Mouse (Mus musculus) spleen, adult 2 months (tissue): ENCODE measurements around the gene Paf1. TPM values are rescaled to one million over a fixed set of nuclear protein-coding genes. Genes with fewer than 3 reads are reported as not detected.

Experiments used
- DNase-seq, 2 experiments: peaks; one replicate each; pipeline versions ENCODE4 v3.0.0 to v3.0.0-alpha.2; 2012 to 2021; ENCODE audit warnings: low spot score in 2 of 2, low read depth in 1 of 2
- H3K27ac ChIP-seq: fragments of 200-500 bp; 2 replicates; pipeline ENCODE4 v1.5.1; 2012; ENCODE audit warnings: low read length, inconsistent platforms; ENCODE audit not compliant: insufficient read depth
- H3K27me3 ChIP-seq: fragments of 200-500 bp; 2 replicates; pipeline ENCODE4 v1.6.1; 2012; ENCODE audit warnings: mild to moderate bottlenecking, moderate library complexity, low read length, inconsistent platforms; ENCODE audit not compliant: control insufficient read depth, insufficient read depth
- H3K36me3 ChIP-seq: fragments of 200-500 bp; 2 replicates; pipeline ENCODE4 v1.6.1; 2012; ENCODE audit warnings: mild to moderate bottlenecking, low read length, inconsistent platforms; ENCODE audit not compliant: control insufficient read depth, insufficient read depth
- H3K4me1 ChIP-seq: fragments of 200-500 bp; 2 replicates; pipeline ENCODE4 v1.6.1; 2011; ENCODE audit warnings: inconsistent platforms; ENCODE audit not compliant: control insufficient read depth, insufficient read depth, insufficient read length
- H3K4me3 ChIP-seq: fragments of 200-500 bp; 2 replicates; pipeline ENCODE4 v1.5.1; 2011; ENCODE audit warnings: mild to moderate bottlenecking, inconsistent platforms; ENCODE audit not compliant: insufficient read depth, insufficient read length; ENCODE audit errors: extremely low read depth
- CTCF ChIP-seq: fragments of 200-500 bp; IDR thresholded peaks from 2 replicates; pipeline ENCODE4 v1.5.1; 2011; ENCODE audit warnings: mild to moderate bottlenecking, inconsistent platforms; ENCODE audit not compliant: insufficient read depth, insufficient read length, insufficient replicate concordance; ENCODE audit errors: extremely low read depth
- POLR2A ChIP-seq: fragments of 200-500 bp; IDR thresholded peaks from 2 replicates; pipeline ENCODE4 v1.6.1; 2011; ENCODE audit warnings: low read depth, low read length, inconsistent platforms
- WGBS: fragments of 180-500 bp; shearing (Covaris S2); methylation state at CpG from one replicate; pipeline ENCODE4 v1.1.7; 2018; 5-methylcytosine and 5-hydroxymethylcytosine counted together
- polyA plus RNA-seq: library from polyadenylated mRNA; depleted of rRNA; stranded (reverse); fragments of >200 nt; gene quantifications from 2 replicates; pipeline ENCODE4 v1.2.3, GENCODE M21; 2012

Gene Paf1
- polyA plus RNA-seq, 1 experiment = 88.6 TPM

DNA sequence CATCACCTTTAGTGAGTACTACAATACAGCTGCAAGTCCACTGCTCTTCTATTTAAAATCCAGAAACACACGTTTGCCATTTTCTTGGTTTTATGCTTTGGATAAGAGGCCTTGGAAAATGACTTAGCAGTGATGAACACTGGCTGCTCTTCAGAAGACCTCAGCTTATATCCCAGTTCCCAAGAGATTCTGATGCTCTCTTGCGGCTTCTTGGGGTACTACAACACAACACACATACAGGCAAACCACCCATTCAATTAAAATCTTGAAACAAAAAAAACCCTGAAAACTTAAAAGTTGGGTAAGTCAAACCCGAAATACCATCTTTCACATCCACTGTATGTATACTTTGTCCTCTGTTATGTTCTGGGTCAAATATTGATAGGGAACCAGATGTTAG is 5.2 kb downstream of the Paf1 start:
- no peak overlapping the region for H3K27ac ChIP-seq
- no peak overlapping the region for H3K4me3 ChIP-seq
- no peaks in the 10 kb centered on the region for H3K27me3 ChIP-seq
- WGBS = 71% methylated on average over 3 of the region's 3 CpGs
- peak in 1 of 2 experiments; percentile 40 for DNase-seq
- peaks cover 36% of the 10 kb centered on the region for H3K36me3 ChIP-seq
- H3K4me1 ChIP-seq = no peaks in the 10 kb centered on the region; the same call in 1 of the 2 replicates
- TF ChIP-seq CTCF (no peak), POLR2A (no peak)

DNA sequence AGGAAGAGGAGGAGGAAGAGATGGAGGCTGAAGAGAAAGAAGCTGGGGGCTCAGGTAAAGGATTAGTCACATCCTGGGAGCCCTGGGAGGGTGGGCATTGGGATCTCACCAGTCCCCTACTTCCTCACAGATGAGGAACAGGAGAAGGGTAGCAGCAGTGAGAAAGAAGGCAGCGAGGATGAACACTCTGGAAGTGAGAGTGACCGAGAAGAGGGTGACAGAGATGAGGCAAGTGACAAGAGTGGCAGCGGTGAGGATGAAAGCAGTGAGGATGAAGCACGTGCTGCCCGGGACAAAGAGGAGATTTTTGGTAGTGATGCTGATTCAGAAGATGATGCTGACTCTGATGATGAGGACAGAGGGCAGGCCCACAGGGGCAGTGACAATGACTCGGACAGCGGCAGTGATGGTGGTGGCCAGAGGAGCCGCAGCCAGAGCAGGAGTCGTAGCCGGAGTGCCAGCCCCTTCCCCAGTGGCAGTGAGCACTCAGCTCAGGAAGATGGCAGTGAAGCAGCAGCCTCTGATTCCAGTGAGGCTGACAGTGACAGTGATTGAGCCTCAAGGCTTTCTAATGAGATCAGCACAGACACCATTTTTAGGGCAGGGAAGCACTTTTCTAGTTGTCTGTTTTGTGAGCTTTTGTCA is 6.1 kb downstream of the Paf1 start:
- no peak overlapping the region for H3K4me3 ChIP-seq
- H3K27me3 ChIP-seq = no peaks in the 10 kb centered on the region
- H3K4me1 ChIP-seq = no peaks in the 10 kb centered on the region
- TF ChIP-seq CTCF (no peak), POLR2A (no peak)
- 94% methylated on average over 10 of the region's 10 CpGs for WGBS
- peaks cover 43% of the 10 kb centered on the region for H3K36me3 ChIP-seq
- no peak for DNase-seq
- no peak overlapping the region for H3K27ac ChIP-seq

DNA sequence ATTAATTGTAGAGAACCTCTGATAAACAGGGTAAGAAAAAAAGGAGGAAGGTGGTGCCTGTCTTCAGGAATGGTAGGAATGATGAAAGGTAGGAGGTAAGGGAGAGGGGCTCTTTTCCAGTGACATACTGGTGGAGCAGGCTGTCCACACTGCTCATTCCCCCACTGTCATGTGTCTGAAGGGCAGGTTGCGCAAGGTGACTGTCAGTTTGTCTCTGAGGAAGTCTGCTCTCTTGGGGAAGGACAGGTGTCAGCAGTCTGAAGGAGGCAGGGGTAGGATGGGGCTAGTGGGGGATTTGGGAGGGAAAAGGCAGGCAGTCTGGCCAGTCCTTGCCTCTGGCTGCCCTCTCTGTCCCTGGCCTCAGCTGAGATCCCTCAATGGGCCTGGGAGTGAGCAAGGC is 8.3 kb downstream of the Paf1 start:
- DNase-seq = no peak
- 97% methylated on average over 1 of the region's 1 CpGs for WGBS
- H3K36me3 ChIP-seq = peaks cover 44% of the 10 kb centered on the region
- TF ChIP-seq POLR2A = no peak
- TF ChIP-seq CTCF = no peak
- no peaks in the 10 kb centered on the region for H3K27me3 ChIP-seq
- H3K4me3 ChIP-seq = no peak overlapping the region
- H3K4me1 ChIP-seq = no peaks in the 10 kb centered on the region
- H3K27ac ChIP-seq = no peak overlapping the region

DNA sequence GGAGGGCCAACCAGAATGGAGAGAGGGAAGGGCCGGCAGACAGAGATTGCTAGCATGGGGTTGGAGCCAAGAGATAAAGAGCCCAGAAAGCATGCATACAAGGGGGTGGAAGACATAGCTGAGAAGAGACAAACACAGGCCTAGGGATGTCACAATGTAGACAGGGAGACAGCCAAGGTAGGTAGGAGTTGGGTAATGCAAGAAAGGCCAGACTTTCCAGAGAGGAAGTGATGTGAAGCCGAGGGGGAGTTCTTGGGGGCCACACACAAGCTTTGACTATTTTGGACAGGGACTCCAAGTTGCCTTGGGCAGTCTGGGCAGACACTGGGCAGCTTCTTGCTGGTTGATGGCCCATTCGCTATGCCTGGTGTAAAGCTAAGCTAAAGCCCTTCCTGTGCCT is 9.2 kb downstream of the Paf1 start:
- Histone ChIP-seq H3K36me3 (peaks cover 49% of the 10 kb centered on the region), H3K27me3 (no peaks in the 10 kb centered on the region), H3K4me3 (no peak overlapping the region), H3K4me1 (no peaks in the 10 kb centered on the region), H3K27ac (no peak overlapping the region)
- WGBS = 83% methylated on average over 3 of the region's 3 CpGs
- TF ChIP-seq POLR2A (no peak), CTCF (no peak)
- no peak for DNase-seq

DNA sequence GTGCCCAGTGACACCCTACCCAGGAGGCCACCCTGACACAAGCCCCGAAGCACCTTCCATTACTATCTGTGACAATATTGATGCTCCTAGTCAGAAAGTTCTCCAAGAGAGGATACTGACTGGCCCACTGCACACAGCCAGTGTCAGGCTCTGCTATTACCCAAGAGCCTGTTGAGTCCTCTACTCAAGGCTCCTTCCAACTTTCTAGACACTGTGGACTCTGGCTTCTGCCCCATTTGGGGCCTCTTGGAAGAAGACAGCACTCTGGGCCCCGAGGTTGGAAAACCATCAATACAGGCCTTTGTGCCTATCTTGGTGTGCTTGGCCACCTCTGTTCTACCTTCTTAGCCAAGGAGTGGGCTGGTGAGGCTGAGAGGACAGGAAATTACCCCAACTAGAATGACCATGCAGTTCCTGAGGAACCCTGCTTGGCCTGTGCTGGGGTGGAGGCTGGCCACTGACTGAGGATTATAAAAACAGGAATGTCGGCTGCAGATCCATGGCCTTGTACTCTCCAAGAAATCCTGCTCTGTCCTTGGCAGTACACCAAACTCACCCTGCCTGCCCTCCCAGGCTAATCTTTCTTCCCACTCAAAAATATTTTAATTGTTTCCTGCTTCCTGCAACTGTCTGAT is 18.2 kb downstream of the Paf1 start:
- no peak for DNase-seq
- TF ChIP-seq POLR2A = no peak
- TF ChIP-seq CTCF = no peak
- WGBS = 92% methylated on average over 3 of the region's 3 CpGs
- H3K27ac ChIP-seq = peak overlapping the region; percentile 26
- H3K4me1 ChIP-seq = no peaks in the 10 kb centered on the region
- no peak overlapping the region for H3K4me3 ChIP-seq
- H3K36me3 ChIP-seq = peaks cover 35% of the 10 kb centered on the region
- H3K27me3 ChIP-seq = no peaks in the 10 kb centered on the region

DNA sequence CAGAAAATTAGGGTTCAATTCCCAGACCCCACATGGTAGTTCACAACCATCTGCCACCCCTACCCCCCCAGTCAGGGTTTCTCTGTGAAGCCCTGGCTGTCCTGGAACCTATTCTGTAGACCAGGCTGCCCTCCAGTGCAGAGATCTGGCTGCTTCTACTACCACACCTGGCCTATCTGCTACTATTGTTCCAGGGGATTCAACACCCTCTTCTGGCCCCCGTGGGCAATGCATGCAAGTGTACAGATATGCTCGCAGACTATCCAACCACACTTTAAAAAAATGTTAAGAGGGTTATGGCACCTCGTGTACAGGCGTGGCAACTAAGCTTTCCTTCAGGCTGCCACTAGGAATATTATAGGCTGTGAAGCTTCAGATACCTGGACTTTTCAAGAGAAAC is 20.1 kb downstream of the Paf1 start:
- Histone ChIP-seq H3K4me1 (no peaks in the 10 kb centered on the region), H3K36me3 (peaks cover 18% of the 10 kb centered on the region), H3K27ac (no peak overlapping the region), H3K4me3 (no peak overlapping the region), H3K27me3 (no peaks in the 10 kb centered on the region)
- TF ChIP-seq POLR2A = no peak
- TF ChIP-seq CTCF = no peak
- 71% methylated on average over 4 of the region's 4 CpGs for WGBS
- DNase-seq = no peak

DNA sequence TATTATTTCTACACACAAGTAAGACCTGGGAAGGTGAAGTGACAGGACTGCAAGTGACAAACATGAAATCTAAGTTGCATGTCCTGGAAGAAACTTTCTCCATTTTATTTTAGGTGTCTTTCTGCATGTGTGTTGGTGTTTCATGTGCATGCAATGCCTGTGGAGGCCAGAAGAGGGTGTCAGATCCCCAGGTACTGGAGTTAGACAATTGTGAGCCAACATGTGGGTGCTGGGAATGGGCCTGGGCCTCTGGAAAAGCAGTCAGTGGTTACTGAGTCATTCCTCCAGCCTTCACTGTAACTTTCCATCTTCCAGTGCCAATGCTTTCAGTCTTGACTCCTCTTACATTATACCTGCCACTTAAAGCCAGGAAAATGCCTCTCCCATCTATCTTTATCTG is 24.6 kb downstream of the Paf1 start:
- no peaks in the 10 kb centered on the region for H3K4me1 ChIP-seq
- H3K27ac ChIP-seq = no peak overlapping the region
- DNase-seq = no peak
- H3K36me3 ChIP-seq = peaks cover 13% of the 10 kb centered on the region
- no peak for TF ChIP-seq POLR2A
- no peaks in the 10 kb centered on the region for H3K27me3 ChIP-seq
- no peak overlapping the region for H3K4me3 ChIP-seq
